Mouse (Mus musculus) retina, adult 2 months (tissue): ENCODE data around the gene Fstl1.

ENCODE experiments used
- DNase-seq: peaks from one replicate; pipeline ENCODE4 v3.0.0-alpha.2; 2012; ENCODE audit warnings: low read depth, low spot score

The Fstl1 gene

DNA sequence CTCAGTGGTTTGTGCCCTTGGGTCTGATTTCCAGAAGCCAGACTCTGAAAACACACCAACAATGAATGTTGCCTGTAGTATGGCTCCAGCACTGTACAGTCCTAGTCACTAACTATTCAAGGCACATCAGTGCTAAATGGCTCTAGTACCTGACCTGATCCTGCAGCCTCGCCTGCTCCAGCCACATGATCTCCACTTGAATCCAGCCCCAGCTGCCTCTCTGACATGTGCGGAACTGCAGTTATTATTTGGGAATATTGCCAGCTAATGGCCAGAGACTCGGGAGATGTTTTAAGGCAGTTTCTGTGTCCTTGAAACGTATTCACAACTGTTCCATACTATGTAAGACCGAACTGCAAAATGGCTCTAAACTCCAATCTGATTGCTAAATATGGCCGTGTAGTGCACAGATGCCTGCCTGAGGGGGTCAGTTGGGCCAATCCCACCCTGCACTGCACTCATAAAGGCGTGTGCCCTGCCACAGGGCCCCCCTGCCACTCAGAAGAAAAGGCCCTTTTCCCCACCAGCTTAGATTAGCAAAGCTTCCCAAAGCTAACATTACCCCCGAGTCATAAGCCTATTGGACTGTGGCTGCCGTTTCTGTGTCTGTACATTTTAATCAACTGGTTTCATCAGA, 11.0 kb downstream of the Fstl1 start:
- no peak for DNase-seq

DNA sequence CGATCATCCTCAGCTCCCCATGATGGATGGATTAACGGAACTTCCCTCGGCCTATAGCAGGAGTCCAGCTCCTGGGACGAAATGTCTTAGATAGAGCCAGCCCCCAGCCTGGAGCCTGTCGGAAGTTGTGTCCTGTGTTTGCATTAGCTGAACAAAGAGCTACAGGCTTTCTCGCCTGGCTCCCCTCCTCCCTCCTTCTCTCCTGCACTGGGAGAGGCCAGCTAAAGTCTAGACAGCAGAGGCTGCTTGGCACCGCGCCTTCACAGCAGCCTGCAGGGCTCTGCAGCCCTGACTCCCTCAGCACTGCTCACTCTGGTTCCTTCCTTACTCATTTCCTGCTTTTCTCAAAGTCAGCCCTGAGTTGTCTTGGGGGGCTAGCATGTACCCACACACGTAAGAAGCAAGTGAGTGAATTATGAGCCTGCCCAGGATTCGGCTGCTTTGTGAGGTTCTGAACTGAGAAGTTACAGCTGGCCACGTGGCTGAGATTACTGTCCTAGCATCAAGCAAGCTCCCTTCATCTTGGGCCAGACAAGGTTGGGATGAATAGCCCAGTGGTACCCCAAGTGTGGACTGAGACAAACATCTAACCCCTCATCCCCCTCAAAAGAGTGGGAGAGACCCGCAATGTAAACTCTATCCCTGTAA, 11.8 kb downstream of the Fstl1 start:
- no peak for DNase-seq

DNA sequence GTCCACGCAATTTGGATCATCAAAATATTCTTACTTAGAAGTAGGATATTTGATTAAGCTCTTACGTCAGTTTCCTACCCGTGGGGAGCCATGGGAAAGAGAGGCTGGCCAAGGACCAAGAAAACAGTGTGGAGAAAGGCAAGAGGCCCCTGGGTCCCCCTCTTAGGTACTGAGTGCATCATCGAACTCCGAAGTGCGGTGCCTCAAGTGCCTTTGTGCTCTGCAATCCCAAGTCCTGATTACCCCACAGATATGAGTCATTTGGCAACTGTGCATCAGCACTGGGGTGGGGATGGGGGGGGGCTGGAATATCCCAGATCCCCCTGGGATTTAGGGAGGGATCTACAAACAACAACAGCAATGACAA, 12.3 kb downstream of the Fstl1 start:
- no peak for DNase-seq

DNA sequence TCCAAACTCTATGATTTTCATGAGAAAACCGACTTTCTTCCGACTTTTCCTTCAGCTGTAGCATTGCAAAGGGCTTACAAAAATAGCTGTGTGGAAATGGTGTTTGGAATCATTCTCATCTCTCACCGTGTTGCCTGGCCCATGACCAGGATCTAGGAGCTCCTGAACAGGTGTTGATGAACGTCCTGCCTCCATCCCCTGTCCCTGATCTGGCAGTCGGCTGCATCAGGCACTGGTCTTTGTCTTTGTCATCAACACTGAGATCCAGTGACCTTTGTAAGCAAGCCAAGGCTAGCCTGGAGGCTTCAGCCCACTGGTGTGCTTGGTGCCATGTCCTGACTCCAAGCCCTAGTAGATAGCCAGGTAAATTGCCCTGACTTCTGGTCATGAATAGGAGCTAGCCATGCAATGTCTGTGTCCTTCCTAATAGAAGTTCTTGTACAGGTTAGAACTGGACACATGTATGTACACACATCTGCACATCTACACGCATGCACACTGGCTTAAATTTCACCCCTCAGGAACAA, 12.8 kb downstream of the Fstl1 start:
- no peak for DNase-seq

DNA sequence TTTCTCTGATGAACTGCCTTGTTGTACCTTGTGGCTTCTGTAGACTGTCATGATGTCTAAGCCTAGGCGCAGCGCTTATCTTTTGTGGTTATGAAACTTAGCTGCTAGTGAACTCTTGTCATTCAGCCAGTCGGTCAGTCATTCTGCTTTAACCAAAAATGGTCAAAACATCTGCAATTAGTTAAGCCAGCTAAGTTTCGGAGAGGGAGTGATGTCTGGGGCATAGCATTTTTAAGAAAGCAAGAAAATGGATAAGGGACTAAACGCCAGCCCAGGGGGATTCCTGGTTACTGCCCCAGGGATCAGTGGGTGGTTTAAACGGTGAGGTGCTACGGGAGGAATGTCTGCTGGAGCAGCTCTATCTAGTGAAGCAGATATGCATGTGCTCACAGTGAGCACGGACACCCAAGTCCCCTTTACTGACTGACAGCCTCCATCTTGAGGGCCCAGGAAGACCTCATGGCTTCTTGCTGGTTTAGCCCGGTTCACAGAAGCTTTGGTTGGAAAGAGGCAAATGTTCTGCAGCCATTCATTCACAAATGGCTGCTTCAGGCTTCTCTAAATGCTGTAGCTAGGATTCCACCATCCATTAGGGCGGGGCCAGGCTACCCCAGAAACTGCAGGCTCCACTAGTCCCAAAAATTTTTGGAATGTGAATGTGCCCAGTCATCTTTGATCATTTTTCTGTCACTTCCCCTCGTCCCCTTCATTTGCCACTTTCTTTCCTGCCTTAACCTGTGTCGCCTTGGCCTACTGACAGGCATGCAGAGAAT, 13.5 kb downstream of the Fstl1 start:
- no peak for DNase-seq

DNA sequence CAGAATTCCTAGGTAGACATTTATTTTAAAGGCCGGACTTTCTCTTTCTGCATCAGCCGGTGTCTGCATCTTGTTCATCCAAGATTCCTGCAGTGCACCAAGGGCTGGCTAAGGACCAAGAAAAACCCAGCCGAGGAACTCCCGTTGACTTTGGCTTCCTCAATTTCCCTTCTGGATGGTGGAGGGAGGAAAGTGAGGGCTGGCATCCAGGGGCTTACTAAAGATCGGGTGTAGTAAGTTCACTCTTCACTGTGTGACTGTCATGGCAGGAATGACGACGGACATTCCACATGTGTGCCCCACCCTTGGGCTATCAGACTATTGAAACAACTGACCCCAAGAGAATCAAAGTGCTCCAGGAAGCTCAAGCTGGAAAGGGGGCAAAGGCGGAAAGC, 14.1 kb downstream of the Fstl1 start:
- DNase-seq, result no peak

DNA sequence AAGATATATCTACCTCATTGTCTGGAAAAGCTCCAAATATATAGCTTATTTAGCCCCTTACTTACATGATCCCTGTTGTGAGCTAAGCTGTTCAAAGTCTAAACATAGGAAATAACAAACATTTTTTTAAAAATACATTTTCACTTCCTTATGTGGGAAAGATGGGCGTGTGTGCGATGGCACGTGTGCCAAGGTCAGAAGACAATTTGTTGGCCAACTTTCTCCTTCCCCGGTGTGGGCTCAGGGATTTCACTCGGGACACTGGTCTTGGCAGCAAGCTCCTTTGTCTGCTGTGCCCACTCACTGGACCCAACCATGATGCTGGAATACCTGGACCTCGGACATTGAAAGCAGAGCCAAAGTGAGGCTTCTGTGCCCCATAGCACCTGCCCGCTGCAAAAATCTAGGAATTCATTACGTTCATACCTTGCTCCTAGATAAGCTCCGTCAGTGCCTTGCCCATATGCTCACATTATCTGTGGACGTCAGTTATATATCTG, 19.0 kb downstream of the Fstl1 start:
- DNase-seq, result no peak

DNA sequence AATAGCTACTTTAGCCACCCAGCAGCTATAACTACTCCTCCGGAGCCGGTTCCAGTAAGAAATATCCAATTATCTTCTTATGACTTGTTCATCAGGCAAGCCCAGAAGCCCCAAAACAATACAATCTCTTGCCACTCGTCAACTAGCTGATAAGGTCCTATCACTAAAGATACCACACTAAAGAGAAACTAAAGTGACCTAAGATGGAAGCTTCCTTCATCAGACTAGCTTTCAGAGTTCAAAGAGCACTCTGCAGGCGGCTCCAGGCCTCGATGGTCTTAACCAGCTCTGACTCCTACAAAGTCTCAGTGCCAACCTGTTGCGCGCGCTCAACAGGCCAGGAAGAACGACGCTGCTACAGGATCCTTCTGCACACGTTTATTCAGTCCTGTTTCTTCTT, 19.6 kb downstream of the Fstl1 start:
- no peak for DNase-seq

DNA sequence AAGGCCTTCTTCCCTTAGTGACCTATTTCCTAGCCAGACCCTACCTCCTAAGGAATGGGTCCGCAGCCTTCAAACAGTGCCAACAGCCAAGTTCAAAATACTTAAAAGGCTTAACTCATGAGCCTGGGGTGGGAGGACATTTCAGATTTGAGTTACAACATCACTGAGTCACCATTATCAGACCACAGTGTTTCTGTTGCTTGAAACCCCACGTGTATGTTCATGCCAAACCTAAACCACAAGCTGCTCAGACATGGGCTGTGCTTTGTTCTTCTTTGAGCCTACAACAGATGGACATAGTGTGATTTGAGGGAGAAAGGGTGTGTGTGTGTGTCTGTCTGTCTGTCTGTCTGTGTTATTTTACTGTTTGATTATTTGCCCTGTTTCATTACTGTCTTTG, 24.4 kb downstream of the Fstl1 start:
- no peak for DNase-seq

DNA sequence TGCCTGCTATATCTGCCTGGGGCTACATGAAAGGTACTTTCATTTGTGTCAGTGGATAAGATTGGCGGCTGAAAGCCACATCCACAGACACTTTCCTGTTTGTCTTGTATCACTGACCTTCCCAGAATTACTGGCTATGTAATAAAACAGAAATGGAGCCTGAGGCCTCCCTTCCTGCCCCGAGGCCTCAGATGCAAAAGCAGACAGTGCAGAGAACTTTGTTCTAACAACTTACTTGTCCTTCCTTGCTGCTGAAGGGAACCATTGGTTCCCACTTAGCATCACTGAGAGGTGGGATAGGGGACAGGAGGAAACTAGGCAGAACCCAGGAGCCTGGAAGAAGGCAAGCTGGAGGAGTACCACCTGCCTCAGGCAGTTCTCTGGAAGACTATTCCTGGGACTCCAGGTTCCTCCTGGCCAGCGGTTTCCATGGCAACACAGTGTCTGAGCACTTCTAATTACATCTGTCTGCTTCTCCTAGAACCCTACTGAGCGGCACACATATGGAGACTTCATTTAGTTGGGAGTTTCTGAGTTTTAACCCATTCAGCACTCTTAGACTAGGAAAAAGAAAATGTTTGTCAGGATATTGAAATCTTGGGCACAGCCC, 26.1 kb downstream of the Fstl1 start:
- DNase-seq, result no peak

DNA sequence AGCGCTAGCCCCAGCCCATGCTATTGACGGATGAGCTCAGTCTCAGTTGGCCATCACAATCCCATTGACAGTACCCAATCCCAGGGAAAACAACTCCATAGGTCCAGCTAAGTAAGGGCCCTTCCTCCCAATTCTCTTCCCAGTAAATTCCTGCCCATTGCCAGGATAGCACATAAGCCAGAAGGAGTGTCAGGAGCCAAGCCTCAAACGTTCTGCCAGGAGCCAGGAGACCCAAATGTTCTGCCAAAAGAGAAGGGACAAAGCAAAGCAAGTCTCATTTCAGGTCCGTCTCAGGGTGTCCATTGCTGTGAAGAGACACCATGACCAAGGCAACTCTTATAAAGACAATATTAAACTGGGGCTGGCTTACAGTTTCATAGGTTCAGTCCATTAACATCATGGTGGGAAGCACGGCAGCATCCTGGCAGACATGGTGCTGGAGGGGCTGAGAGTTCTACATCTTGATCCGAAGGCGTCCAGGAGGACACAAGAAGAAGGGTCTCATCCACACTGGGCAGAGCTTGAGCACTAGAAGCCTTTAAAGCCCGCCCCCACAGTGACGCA, 26.8 kb downstream of the Fstl1 start:
- DNase-seq, result no peak

DNA sequence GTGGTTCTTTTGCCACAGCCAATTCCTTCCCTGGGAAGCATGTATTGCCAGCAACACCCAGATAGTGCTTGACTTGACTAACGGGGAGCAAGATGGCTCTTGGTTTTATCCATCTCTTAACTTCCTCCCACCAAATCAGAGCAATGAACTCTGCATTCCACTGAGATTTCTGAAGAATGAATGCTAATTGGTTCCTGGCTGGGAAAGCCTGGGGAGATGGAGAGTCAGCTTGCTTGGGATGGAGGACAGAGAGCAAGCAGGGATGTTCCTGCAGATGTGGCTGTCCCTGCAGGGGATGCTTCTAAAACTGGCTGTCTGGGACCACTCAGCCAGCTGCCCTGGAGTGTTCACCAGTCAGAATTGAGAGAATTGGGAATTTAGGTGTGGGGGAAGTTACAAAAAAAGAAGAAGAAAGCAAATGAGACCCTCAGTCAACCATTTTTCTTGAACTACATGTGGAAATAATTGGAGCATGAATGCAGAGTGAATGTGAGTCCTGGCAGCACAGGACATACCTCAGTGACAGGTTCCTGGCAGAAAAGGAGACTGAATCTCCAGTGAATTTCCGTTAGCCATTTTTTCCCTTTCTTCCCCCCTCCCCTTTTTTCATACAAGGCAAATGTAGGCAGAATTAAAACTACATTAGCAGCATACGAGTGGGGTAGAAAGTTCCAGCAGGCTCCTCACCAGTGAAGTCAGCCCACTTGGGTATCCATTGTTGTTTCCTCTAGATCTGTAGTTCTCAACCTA, 29.2 kb downstream of the Fstl1 start:
- DNase-seq, result no peak

DNA sequence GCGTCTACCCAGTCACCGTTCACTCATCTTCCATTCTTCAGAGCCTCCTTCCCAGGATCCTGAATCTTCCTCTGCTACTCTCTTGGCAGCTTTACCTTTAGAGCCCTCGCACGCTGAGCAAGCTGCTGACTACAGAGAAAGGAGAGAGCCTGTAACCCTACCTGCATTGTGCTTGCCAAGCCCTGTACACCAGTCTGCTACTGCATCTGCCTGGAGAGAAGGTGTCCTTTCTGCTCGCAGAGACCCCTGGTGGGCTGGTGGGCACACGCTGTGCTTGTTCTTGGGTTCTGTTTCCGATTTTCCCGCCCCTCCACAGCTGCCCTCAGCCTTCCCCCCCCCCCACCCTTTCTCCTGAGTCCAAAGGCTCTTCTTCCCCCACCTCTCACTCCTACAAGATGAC, 30.6 kb downstream of the Fstl1 start:
- DNase-seq, result no peak

DNA sequence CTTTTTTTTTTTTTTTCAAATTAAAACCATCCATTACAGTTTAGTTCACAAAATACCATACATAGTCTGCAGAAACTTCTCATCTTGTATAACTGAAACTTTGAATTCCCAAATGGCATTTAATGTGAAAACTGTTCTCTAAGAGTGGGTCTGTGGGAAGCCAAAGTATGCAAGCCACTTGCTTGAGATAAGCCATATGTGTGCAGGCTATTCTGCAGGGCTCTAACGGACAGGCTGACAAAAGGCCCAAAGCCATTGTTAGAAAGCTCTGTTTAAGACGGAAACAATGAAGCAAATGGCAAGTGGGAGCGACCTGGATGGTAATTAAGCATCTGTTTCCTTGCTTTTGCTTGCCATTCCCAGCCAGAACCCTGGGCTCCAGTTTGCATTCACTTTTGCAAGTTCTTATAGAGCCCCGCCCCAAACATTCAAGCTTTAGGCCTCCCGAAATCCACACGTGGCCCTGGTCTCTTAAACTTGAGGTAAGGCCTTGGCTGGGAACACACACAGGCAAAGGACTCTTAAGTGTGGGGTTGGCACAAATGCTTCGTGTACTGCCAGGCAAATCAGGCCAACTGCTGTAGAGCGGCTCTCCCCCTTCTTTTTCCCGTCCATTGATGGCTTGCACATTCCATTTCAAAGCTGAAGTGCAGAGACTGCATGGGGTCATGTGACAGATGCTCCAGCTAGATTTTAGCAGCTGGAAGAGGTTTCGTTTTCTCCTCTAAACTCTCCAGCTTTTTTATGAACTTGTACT, 32.4 kb downstream of the Fstl1 start:
- DNase-seq, result no peak

DNA sequence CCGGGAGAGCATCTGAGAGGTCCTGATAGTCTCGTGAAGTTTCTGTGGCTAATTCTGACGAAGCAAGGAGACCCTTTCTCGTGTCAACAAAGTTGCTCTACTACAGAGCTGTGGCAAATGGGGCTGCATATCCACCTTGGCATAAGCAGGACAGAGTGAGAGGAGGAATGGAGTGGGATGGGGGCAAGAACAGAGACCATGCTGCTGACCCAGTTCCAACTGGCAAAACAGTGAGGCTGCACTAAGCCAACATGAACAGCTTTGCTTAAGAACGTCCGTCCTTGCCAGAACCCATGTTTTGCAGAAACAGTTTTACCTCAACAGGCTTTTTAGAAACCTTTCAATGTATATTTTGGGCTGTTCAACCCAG, 32.9 kb downstream of the Fstl1 start:
- DNase-seq, result no peak

DNA sequence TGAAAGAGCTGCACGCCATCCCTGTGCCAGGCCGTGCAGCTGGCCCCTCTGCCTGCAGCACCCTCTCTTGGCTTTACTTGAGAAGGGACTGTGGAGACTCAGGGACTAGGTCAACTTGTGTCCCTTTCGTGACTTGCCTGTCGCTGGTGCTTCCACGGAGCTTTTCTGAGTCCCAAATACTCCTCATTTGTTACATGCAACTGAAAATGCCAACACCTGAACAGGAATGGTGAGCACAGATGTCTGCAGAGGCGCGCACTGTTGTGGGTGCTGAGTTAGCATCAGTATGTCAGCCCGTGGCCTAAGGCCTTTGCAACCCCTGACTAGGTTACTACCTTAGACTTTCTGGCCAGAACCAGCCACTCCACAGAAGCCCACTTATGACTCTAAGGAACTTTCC, 35.2 kb downstream of the Fstl1 start:
- no peak for DNase-seq

DNA sequence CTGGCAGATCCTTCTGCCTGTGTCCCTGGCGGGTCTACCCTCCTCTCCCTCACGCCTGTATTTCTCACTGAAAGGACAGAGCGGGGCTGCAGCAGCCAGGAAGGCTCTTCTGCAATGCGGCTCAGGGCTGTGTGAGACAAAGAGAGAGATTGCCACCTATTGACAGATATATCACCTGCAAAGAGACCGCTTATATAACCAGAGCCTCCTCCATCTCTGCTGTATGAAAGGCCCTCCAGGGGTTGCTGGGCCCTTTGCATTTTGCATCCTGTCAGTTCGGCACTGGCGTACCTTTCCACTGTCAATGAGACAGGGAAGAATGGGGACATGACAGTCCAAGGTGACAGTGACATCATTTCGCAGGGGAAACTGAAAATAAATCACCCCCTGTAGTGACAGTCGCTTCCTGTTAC, 35.8 kb downstream of the Fstl1 start:
- DNase-seq, result peak; percentile 44

DNA sequence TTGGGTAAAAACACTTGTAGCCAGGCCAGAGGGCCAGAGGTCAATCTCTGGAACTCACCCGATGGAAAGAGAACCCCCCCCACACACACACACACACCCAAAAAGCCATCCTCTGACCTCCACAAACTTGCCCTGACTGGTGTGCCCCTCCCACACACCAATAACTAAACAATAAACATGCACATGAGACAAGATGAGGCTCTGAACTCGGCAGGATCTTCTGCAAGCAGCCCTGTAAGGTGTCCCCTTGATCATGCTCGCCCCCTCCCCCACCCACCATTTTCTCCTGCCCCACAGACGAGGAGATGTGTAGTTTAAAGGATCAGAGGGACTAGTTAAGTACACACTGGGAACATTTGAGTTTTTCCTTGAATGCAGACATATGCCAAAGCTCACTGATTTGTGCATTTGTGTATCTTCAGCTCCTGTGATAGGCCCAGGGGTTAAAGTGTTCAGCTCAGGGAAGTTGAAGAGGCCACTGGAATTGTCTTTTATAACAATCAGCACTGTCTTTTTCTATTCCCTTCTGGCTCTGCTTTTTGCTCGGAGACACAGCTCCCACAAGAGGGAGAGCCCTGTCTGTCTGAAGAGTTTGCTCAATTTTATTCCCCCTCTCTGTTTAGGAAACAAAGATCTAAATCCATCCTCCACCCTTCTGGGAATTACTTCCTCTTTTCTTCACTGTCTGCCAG, 37.2 kb downstream of the Fstl1 start:
- no peak for DNase-seq

DNA sequence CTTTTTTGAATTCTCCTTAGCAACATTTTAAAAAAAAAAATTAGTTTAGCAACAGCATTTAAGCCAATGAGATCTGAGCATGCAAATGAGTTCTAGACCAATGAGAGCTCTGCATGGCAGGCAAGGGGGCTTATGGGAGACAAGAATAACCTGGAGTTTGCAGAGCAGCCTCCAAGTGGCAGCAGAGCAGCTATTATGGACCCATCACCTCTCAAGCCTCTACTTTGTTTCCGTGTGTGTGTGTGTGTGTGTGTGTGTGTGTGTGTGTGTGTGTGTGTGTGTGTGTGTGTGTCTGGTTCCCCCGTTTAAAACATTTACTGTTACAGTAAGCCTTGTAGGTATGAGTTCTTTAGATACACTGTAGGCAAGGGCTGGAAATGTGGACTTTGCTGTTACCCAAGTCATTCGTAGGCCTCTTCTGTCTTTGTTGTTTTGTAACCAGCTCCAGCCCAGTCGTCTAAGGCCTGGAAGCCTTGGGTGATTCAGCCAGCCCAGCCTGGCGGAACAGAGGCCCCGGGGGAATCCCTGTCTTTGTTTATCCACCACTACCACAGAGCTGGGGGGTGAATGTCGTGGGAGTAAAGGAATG, 37.8 kb downstream of the Fstl1 start:
- DNase-seq, result peak; percentile 29

DNA sequence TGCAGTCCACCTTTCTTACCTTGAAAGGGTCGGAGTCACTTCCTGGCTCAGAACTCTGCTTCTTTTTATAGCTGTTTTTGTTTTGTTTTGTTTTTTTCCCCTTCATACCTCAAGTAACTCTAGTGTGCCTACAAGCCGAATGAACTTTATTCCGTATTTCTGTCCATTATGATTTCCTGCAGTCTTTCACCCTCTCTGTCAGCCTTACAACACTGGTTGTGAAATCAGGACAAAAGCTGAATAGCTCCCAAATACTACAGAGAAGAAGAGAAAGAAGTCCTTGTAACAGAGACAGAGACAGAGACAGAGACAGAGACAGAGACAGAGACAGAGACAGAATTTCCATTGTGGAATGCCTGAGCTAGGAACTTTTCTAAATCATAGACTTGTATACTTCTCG, 41.3 kb downstream of the Fstl1 start:
- no peak for DNase-seq
